Mouse (Mus musculus): ENCODE data around the gene Gbf1. TPM values are rescaled to one million over a fixed set of nuclear protein-coding genes. Genes with fewer than 3 reads are reported as not detected.

Gene Gbf1
- total and polyA plus RNA-seq, 3 experiments = 68.8 to 177 (median 72.5) TPM

- peak; percentile 6 for DNase-seq
Observed at GRCm38 (mm10) chr19:46316846-46317545, 164.7 kb downstream of the Gbf1 start.

- peak; percentile 4 for DNase-seq
Observed at GRCm38 (mm10) chr19:46317546-46317885, 165.2 kb downstream of the Gbf1 start.

- peak; percentile 50 for DNase-seq
Observed at GRCm38 (mm10) chr19:46318031-46318471, 165.7 kb downstream of the Gbf1 start.

- DNase-seq = peak; percentile 93
Observed at GRCm38 (mm10) chr19:46318586-46319378, 166.5 kb downstream of the Gbf1 start.

- DNase-seq = no peak
Observed at GRCm38 (mm10) chr19:46320076-46320785, 167.9 kb downstream of the Gbf1 start.

- DNase-seq = no peak
Observed at GRCm38 (mm10) chr19:46321101-46321943, 169.0 kb downstream of the Gbf1 start.

GRCm38 (mm10) chr19:46322144-46322995 is 170.1 kb downstream of the Gbf1 start:
- DNase-seq = no peak

- no peak for DNase-seq
Observed at GRCm38 (mm10) chr19:46322996-46323572, 170.8 kb downstream of the Gbf1 start.

- no peak for DNase-seq
Observed at GRCm38 (mm10) chr19:46323716-46324115, 171.4 kb downstream of the Gbf1 start.

GRCm38 (mm10) chr19:46324366-46324765 is 172.1 kb downstream of the Gbf1 start:
- no peak for DNase-seq

- no peak for DNase-seq
Observed at GRCm38 (mm10) chr19:46324918-46325317, 172.6 kb downstream of the Gbf1 start.

- DNase-seq = no peak
Observed at GRCm38 (mm10) chr19:46326019-46326755, 173.9 kb downstream of the Gbf1 start.

GRCm38 (mm10) chr19:46326756-46327305 is 174.5 kb downstream of the Gbf1 start, which contains the start of gene Psd:
Psd (minus strand) TSS chr19:46327156.
- peak; percentile 66 for DNase-seq

- no peak for DNase-seq
Observed at GRCm38 (mm10) chr19:46327531-46328064, 175.3 kb downstream of the Gbf1 start.

- peak; percentile 95 for DNase-seq
Observed at GRCm38 (mm10) chr19:46328081-46329030, 176.0 kb downstream of the Gbf1 start, which contains the start of gene Fbxl15. Fbxl15 (plus strand) TSS chr19:46328184.

- DNase-seq = no peak
Observed at GRCm38 (mm10) chr19:46329031-46329641, 176.8 kb downstream of the Gbf1 start.

GRCm38 (mm10) chr19:46329951-46330350 is 177.6 kb downstream of the Gbf1 start:
- peak; percentile 91 for DNase-seq
